Mouse (Mus musculus) embryonic facial prominence, embryonic 11.5 days (tissue): ENCODE data around the gene Zfp827. TPM values are rescaled to one million over a fixed set of nuclear protein-coding genes. Genes with fewer than 3 reads are reported as not detected.

Source experiments
- ATAC-seq: fragments of 200-750 bp; cut with Nextera tagmentation; replicated peaks from 2 replicates; pipeline ENCODE4 v1.8.0; 2017; ENCODE audit warnings: low read depth; ENCODE audit not compliant: insufficient number of reproducible peaks, low FRiP score, low TSS enrichment
- DNase-seq: peaks from one replicate; pipeline ENCODE4 v3.0.0-alpha.2; 2015; ENCODE audit warnings: low spot score
- H3K27ac ChIP-seq: fragments of 300-500 bp; sonication (generic); replicated peaks from 2 replicates; pipeline ENCODE4 v1.5.1; 2014; ENCODE audit warnings: mild to moderate bottlenecking, low read depth, low read length, control low read depth
- H3K27me3 ChIP-seq: fragments of 300-500 bp; sonication (generic); 2 replicates; pipeline ENCODE4 v1.6.1; 2014; ENCODE audit warnings: mild to moderate bottlenecking, low read length, moderate library complexity, mixed read lengths; ENCODE audit not compliant: control insufficient read depth, insufficient read depth
- H3K36me3 ChIP-seq: fragments of 300-500 bp; sonication (generic); replicated peaks from 2 replicates; pipeline ENCODE4 v1.6.1; 2014; ENCODE audit warnings: low read depth, mild to moderate bottlenecking, low read length, moderate library complexity, mixed read lengths; ENCODE audit not compliant: control insufficient read depth, insufficient read depth
- H3K4me1 ChIP-seq: fragments of 300-500 bp; sonication (generic); 2 replicates; pipeline ENCODE4 v1.6.1; 2014; ENCODE audit warnings: low read length, mixed read lengths; ENCODE audit not compliant: control insufficient read depth, insufficient read depth
- H3K4me2 ChIP-seq: fragments of 300-500 bp; sonication (generic); 2 replicates; pipeline ENCODE4 v1.6.1; 2014; ENCODE audit warnings: low read depth, mild to moderate bottlenecking, control low read depth, low read length, moderate library complexity
- H3K4me3 ChIP-seq: fragments of 300-500 bp; sonication (generic); 2 replicates; pipeline ENCODE4 v1.5.1; 2014; ENCODE audit warnings: low read depth, low read length, control low read depth
- H3K9ac ChIP-seq: fragments of 300-500 bp; sonication (generic); replicated peaks from 2 replicates; pipeline ENCODE4 v1.6.1; 2014; ENCODE audit warnings: mild to moderate bottlenecking, control low read depth, low read length
- H3K9me3 ChIP-seq: fragments of 300-500 bp; sonication (generic); replicated peaks from 2 replicates; pipeline ENCODE4 v1.6.1; 2016; ENCODE audit warnings: mild to moderate bottlenecking, low read length, inconsistent platforms, mixed read lengths; ENCODE audit not compliant: control insufficient read depth
- WGBS: fragments of 180-500 bp; shearing (Covaris S2); extraction: QIAGEN DNeasy Blood & Tissue Kit; methylation state at CpG from one replicate; pipeline ENCODE4 v1.1.7; 2014; 5-methylcytosine and 5-hydroxymethylcytosine counted together
- polyA plus RNA-seq: library from polyadenylated mRNA; unstranded; fragments of >200 nt; fragmentation: Nextera tagmentation; extraction: Ambion mirVana; gene quantifications from 2 replicates; pipeline ENCODE4 v1.2.1, GENCODE M21; 2014

Gene Zfp827
- polyA plus RNA-seq, 1 experiment from 2014 or later: 11.0 TPM

GRCm38 (mm10) chr8:79162533-79163308 is 134.5 kb downstream of the Zfp827 start:
- DNase-seq (peak; percentile 53), ATAC-seq (no peak)
- no peaks in the 10 kb centered on the region; the same call in 1 of the 2 replicates for H3K4me1 ChIP-seq
- no peak overlapping the region for H3K9ac ChIP-seq
- H3K4me3 ChIP-seq: no peak overlapping the region
- no peak overlapping the region for H3K27ac ChIP-seq
- WGBS: 63% methylated on average over 10 of the region's 10 CpGs
- no peaks in the 10 kb centered on the region for H3K27me3 ChIP-seq
- H3K4me2 ChIP-seq: no peak overlapping the region
- H3K36me3 ChIP-seq: no peaks in the 10 kb centered on the region
- H3K9me3 ChIP-seq: no peaks in the 10 kb centered on the region

- Histone ChIP-seq H3K27me3 (no peaks in the 10 kb centered on the region), H3K9ac (no peak overlapping the region), H3K4me3 (no peak overlapping the region), H3K36me3 (no peaks in the 10 kb centered on the region), H3K9me3 (no peaks in the 10 kb centered on the region), H3K27ac (no peak overlapping the region), H3K4me2 (no peak overlapping the region), H3K4me1 (no peaks in the 10 kb centered on the region)
- ATAC-seq: no peak
- WGBS: 77% methylated on average over 1 of the region's 1 CpGs
- DNase-seq: no peak
Observed at GRCm38 (mm10) chr8:79164336-79164735, 136.1 kb downstream of the Zfp827 start.

- Histone ChIP-seq H3K4me2 (no peak overlapping the region), H3K36me3 (no peaks in the 10 kb centered on the region)
Observed at GRCm38 (mm10) chr8:79165276-79165675, 137.0 kb downstream of the Zfp827 start.

GRCm38 (mm10) chr8:79173606-79174005 is 145.4 kb downstream of the Zfp827 start:
- ATAC-seq: no peak

More at GRCm38 (mm10) chr8:79165276-79165675, 137.0 kb downstream of the Zfp827 start:
- H3K4me3 ChIP-seq: no peak overlapping the region
- no peaks in the 10 kb centered on the region for H3K9me3 ChIP-seq
- H3K27ac ChIP-seq: no peak overlapping the region
- 80% methylated on average over 3 of the region's 3 CpGs for WGBS
- no peak for ATAC-seq
- H3K9ac ChIP-seq: no peak overlapping the region
- H3K4me1 ChIP-seq: no peaks in the 10 kb centered on the region
- DNase-seq: no peak
- H3K27me3 ChIP-seq: no peaks in the 10 kb centered on the region

GRCm38 (mm10) chr8:79175991-79176390 is 147.8 kb downstream of the Zfp827 start:
- no peak overlapping the region for H3K27ac ChIP-seq
- no peaks in the 10 kb centered on the region for H3K4me1 ChIP-seq
- no peaks in the 10 kb centered on the region for H3K9me3 ChIP-seq
- no peak overlapping the region for H3K9ac ChIP-seq
- H3K27me3 ChIP-seq: no peaks in the 10 kb centered on the region
- no peak overlapping the region for H3K4me3 ChIP-seq
- 62% methylated on average over 4 of the region's 4 CpGs for WGBS
- ATAC-seq (no peak), DNase-seq (no peak)
- H3K4me2 ChIP-seq: no peak overlapping the region
- H3K36me3 ChIP-seq: peaks cover 3% of the 10 kb centered on the region

More at GRCm38 (mm10) chr8:79173606-79174005, 145.4 kb downstream of the Zfp827 start:
- Histone ChIP-seq H3K4me2 (no peak overlapping the region), H3K36me3 (peaks cover 3% of the 10 kb centered on the region; the same call in 1 of the 2 replicates), H3K4me3 (no peak overlapping the region), H3K27me3 (no peaks in the 10 kb centered on the region), H3K9ac (no peak overlapping the region), H3K27ac (no peak overlapping the region), H3K4me1 (no peaks in the 10 kb centered on the region), H3K9me3 (no peaks in the 10 kb centered on the region)
- WGBS: 61% methylated on average over 4 of the region's 4 CpGs
- DNase-seq: no peak

GRCm38 (mm10) chr8:79179678-79180077 is 151.4 kb downstream of the Zfp827 start:
- Histone ChIP-seq H3K4me2 (no peak overlapping the region), H3K9me3 (no peaks in the 10 kb centered on the region), H3K9ac (no peak overlapping the region), H3K4me3 (no peak overlapping the region), H3K27me3 (no peaks in the 10 kb centered on the region), H3K36me3 (peaks cover 8% of the 10 kb centered on the region), H3K27ac (no peak overlapping the region), H3K4me1 (no peaks in the 10 kb centered on the region)
- WGBS: 83% methylated on average over 6 of the region's 6 CpGs
- no peak for ATAC-seq
- no peak for DNase-seq

GRCm38 (mm10) chr8:79185488-79185887 is 157.3 kb downstream of the Zfp827 start:
- ATAC-seq (no peak), DNase-seq (no peak)
- no peak overlapping the region for H3K9ac ChIP-seq
- peaks cover 15% of the 10 kb centered on the region for H3K36me3 ChIP-seq
- no peaks in the 10 kb centered on the region for H3K27me3 ChIP-seq
- H3K27ac ChIP-seq: no peak overlapping the region
- H3K4me2 ChIP-seq: no peak overlapping the region
- 85% methylated on average over 7 of the region's 7 CpGs for WGBS
- H3K4me1 ChIP-seq: no peaks in the 10 kb centered on the region
- H3K9me3 ChIP-seq: no peaks in the 10 kb centered on the region
- no peak overlapping the region for H3K4me3 ChIP-seq

- Histone ChIP-seq H3K9me3 (no peaks in the 10 kb centered on the region), H3K9ac (no peak overlapping the region), H3K27me3 (no peaks in the 10 kb centered on the region), H3K4me1 (no peaks in the 10 kb centered on the region), H3K27ac (no peak overlapping the region), H3K4me2 (no peak overlapping the region), H3K36me3 (peaks cover 13% of the 10 kb centered on the region), H3K4me3 (no peak overlapping the region)
- DNase-seq (no peak), ATAC-seq (no peak)
- WGBS: 90% methylated on average over 10 of the region's 10 CpGs
Observed at GRCm38 (mm10) chr8:79190071-79190470, 161.8 kb downstream of the Zfp827 start.
